Mouse (Mus musculus): Measurements from ENCODE around the gene Purb. TPM values are rescaled to one million over a fixed set of nuclear protein-coding genes. Genes with fewer than 3 reads are reported as not detected.
A peak's percentile ranks its signal among the peaks of the same experiment; 100 is the strongest.

Purb gene
- 100 to 1,000 TPM; 279 to 284 TPM for total RNA-seq (2021)
- long read RNA-seq, experiment 1, full-length matches to known transcripts = 90 of 90 reads
- long read RNA-seq, experiment 1, partial matches to known transcripts = 0 of 90 reads
- long read RNA-seq, experiment 1, other reads (novel, unspliced or antisense) = 0 of 90 reads
- long read RNA-seq, experiment 2, full-length matches to known transcripts = 80 of 80 reads
- long read RNA-seq, experiment 2, partial matches to known transcripts = 0 of 80 reads
- long read RNA-seq, experiment 2, other reads (novel, unspliced or antisense) = 0 of 80 reads

DNA sequence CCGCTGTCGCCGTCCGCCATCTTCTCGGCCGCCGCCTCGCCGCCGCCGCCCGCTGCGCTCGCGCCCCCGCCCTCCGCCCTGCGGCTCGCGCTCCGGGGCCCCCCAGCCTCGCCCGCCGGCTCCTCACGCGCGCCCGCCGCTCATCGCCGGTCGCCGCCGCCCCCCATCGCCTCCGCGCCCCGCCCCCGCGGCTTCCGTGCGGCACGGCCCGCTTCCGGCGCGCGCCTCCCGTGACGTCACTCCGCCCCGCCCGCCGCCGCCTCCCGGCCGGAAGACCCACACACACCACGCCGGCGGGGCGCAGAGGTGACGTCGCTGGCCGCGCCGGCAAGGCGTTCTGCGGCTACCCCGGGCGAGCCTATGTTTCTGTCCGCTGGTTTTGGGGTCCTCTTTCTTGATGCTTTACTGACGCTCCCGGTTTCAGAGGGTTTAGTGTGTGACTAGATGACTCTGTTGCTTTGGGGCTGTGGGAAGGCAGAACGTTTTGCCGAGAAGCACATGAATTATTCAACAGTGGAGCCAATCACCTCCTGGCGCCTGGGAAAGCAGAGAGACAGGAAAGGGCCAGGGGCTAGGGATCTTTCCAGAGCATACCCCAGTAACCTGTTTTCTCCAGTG lies at the start of gene Purb:
TSS of gene Purb (minus strand) at position 51 of the 618 bp plus-strand sequence.
- no peak; the same call in 1 of the 2 replicates for TF ChIP-seq CTCF (IDR thresholded peaks at IDR 0.05)
- peak; percentile 95 for DNase-seq (ENCODE audit: extremely low spot score in 1 of 2, low spot score in 2 of 2)
- Histone ChIP-seq H3K27ac (peak within 1 kb of the TSS; percentile 97), H3K4me3 (peak within 1 kb of the TSS; percentile 89)
- intact Hi-C loops (cut with DNase I) = loop anchor here (1.0 to 10.0 kb wide), 5 partner anchors 32 to 589 kb away; partner anchors contain the start of genes Adcy1, H2afv and Tbrg4

- no peak overlapping the region for H3K4me3 ChIP-seq
- no peak overlapping the region for H3K27ac ChIP-seq
- intact Hi-C loops (cut with DNase I) = loop anchor here (5.0 kb wide), 1 partner anchor 102 kb away; the partner anchor contains the start of gene Tbrg4
- TF ChIP-seq CTCF (IDR thresholded peaks at IDR 0.05) = no peak
- DNase-seq (ENCODE audit: extremely low spot score in 1 of 2, low spot score in 2 of 2) = no peak
Observed at GRCm38 (mm10) chr11:6525241-6525640, 49.5 kb upstream of the Purb start.

GRCm38 (mm10) chr11:6524880-6525238 lies 49.1 kb upstream of the Purb start:
- Histone ChIP-seq H3K4me3 (no peak overlapping the region), H3K27ac (no peak overlapping the region)
- no peak for DNase-seq (ENCODE audit: extremely low spot score in 1 of 2, low spot score in 2 of 2)
- intact Hi-C loops (cut with DNase I) = loop anchor here (5.0 kb wide), 1 partner anchor 102 kb away; the partner anchor contains the start of gene Tbrg4
- no peak for TF ChIP-seq CTCF (IDR thresholded peaks at IDR 0.05)

- intact Hi-C loops (cut with DNase I) = no loop called here
- TF ChIP-seq CTCF (IDR thresholded peaks at IDR 0.05) = no peak
- Histone ChIP-seq H3K27ac (no peak overlapping the region), H3K4me3 (no peak overlapping the region)
- DNase-seq (ENCODE audit: extremely low spot score in 1 of 2, low spot score in 2 of 2) = no peak
Observed at GRCm38 (mm10) chr11:6524165-6524879, 48.6 kb upstream of the Purb start.

- no peak for DNase-seq (ENCODE audit: extremely low spot score in 1 of 2, low spot score in 2 of 2)
- intact Hi-C loops (cut with DNase I) = no loop called here
- no peak overlapping the region for H3K4me3 ChIP-seq
- peak; percentile 18; the same call in 1 of the 2 replicates for TF ChIP-seq CTCF (IDR thresholded peaks at IDR 0.05)
- H3K27ac ChIP-seq = no peak overlapping the region
Observed at GRCm38 (mm10) chr11:6523662-6524088, 48.0 kb upstream of the Purb start.

DNA sequence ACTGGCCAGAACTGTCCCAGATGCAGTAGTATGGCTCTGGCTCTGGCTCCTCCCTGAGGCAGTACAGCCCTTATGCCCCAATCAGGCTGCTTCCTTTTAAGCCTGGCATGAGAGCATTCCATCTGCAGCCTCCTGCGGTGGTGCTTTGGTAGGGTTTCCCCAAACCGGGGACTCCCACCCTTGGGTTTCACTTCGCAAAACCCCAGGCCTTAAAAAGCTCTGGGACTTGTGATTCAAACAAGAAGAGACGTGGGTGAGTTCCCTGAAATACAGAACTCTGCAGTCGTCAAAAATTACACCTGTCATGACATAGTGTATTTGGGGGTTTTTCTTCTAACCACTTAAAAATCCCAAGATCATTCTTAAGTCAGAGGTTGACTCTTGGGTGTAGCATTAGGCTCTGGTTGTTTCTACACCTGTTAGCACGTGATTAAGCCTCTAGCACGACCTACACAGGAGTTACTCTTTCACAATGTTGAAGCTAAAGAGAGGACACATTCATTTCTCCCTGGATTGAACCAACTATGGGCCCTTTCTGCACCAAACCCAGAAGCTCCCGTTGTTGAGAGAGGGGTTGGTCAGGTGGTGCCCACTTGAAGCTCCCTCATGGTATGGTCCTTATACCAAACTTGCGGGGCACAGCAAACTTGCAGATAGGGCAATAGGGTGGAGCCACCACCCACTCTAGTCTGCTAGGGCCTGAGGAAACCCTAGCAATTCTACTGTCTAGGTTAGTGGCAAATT lies 47.2 kb upstream of the Purb start:
- intact Hi-C loops (cut with DNase I) = no loop called here
- no peak overlapping the region for H3K4me3 ChIP-seq
- H3K27ac ChIP-seq = no peak overlapping the region
- TF ChIP-seq CTCF (IDR thresholded peaks at IDR 0.05) = no peak
- no peak for DNase-seq (ENCODE audit: extremely low spot score in 1 of 2, low spot score in 2 of 2)

- no peak within 1 kb of the TSS for H3K27ac ChIP-seq
- no peak for DNase-seq (ENCODE audit: extremely low spot score in 1 of 2, low spot score in 2 of 2)
- H3K4me3 ChIP-seq = no peak within 1 kb of the TSS
- no peak for TF ChIP-seq CTCF (IDR thresholded peaks at IDR 0.05)
- intact Hi-C loops (cut with DNase I) = no loop called here
Observed at GRCm38 (mm10) chr11:6520507-6521173, 44.9 kb upstream of the Purb start, which contains the start of gene Myo1g. Myo1g (minus strand) TSS chr11:6520965.

- no peak for TF ChIP-seq CTCF (IDR thresholded peaks at IDR 0.05)
- H3K4me3 ChIP-seq = no peak overlapping the region
- DNase-seq (ENCODE audit: extremely low spot score in 1 of 2, low spot score in 2 of 2) = no peak
- intact Hi-C loops (cut with DNase I) = no loop called here
- no peak overlapping the region for H3K27ac ChIP-seq
Observed at GRCm38 (mm10) chr11:6519491-6520033, 43.8 kb upstream of the Purb start.

- Histone ChIP-seq H3K27ac (no peak overlapping the region), H3K4me3 (no peak overlapping the region)
- intact Hi-C loops (cut with DNase I) = no loop called here
- no peak for TF ChIP-seq CTCF (IDR thresholded peaks at IDR 0.05)
- no peak for DNase-seq (ENCODE audit: extremely low spot score in 1 of 2, low spot score in 2 of 2)
Observed at GRCm38 (mm10) chr11:6514837-6515236, 39.1 kb upstream of the Purb start.

GRCm38 (mm10) chr11:6508269-6508876 lies 32.7 kb upstream of the Purb start:
- H3K27ac ChIP-seq = no peak overlapping the region
- no peak for DNase-seq (ENCODE audit: extremely low spot score in 1 of 2, low spot score in 2 of 2)

More at GRCm38 (mm10) chr11:6508269-6508876, 32.7 kb upstream of the Purb start:
- intact Hi-C loops (cut with DNase I) = no loop called here
- TF ChIP-seq CTCF (IDR thresholded peaks at IDR 0.05) = no peak
- no peak overlapping the region for H3K4me3 ChIP-seq

Measured in left cerebral cortex, adult 2 months (tissue).